Mouse (Mus musculus): ENCODE data around the gene Nat8f3.
"Not testable (repeated sequence)": the region's sequence is repeated elsewhere in the genome, so short reads cannot be mapped to it uniquely, and the experiment has no call there.

DNA sequence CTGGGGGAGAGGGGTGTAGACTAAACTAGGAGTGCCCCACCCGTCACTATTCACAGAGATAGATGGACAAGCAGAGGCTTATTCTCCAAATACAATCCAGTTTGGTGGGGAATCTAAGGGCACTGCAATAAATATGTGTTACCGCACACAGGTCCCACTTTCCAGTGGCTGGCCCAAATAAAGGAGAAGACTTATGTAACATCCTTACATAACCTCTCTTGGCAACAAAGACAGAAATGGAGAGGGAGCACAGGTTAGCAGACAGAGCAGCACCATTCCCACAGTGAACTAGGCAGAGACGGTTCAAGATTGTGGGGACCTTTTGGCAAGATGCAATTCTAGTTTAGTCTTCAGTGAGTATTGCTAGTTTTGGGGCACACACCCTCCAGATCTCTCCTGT, 45.0 kb upstream of the Nat8f3 start:
- not testable (repeated sequence) for TF ChIP-seq CTCF (IDR thresholded peaks at IDR 0.05; ENCODE audit: borderline replicate concordance, extremely low read depth, insufficient read depth, insufficient read length); POLR2A (IDR thresholded peaks at IDR 0.05; ENCODE audit: borderline replicate concordance, extremely low read depth, insufficient read depth, insufficient read length, poor library complexity, severe bottlenecking)

All from brain, embryonic 14.5 days (tissue).